ENCODE assay signal across 10 mouse cellular contexts in the genomic region with DNA sequence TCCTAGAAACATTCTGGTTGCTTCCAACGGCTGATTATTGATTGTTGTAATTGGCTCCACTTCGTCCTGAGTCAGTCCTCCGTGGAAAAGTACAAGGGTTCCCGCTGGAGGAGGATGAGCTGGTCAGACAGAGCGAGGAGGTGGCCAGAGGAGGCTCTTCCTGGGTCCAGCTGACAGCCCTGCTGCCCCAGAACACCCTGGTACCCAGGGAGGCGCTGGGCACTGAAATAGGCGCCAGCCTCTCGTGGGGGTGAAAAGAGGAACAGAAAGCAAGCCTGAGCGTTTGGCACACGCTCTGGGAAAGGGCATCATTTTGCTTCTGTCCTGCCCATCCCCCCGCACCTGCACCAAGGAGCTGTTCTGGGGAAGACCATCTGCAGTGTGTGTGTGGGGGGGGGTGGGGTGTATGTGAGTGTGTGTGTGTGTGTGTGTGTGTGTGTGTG. TPM values are rescaled to one million over a fixed set of nuclear protein-coding genes. Genes with fewer than 3 reads are reported as not detected.
DNase-seq lines count a peak whose midpoint lies in the region; ATAC-seq lines count a peak whose summit lies in the region.
"Had no signal": no experiment of that assay in that cellular context is flagged by ENCODE, and none has a peak within 500 bp of the region (broad histone marks: within the 10 kb centered on the region; RNA-seq: fewer than 3 reads in every experiment).

No protein-coding gene starts in this region.

- H3K36me3 ChIP-seq in heart, embryonic 12.5 days: no peaks in the 10 kb centered on the region
- H3K36me3 ChIP-seq in lung, embryonic 16.5 days (ENCODE audit: control insufficient read depth, insufficient read depth, low read length): no peaks in the 10 kb centered on the region
- H3K36me3 ChIP-seq in splenic B cell, adult 2 months (ENCODE audit: control insufficient read depth, insufficient read depth, low read length, poor library complexity, severe bottlenecking): no peaks in the 10 kb centered on the region; the same call in 1 of the 2 replicates
- H3K36me3 ChIP-seq: embryonic facial prominence, embryonic 15.5 days; hindbrain, embryonic 12.5 days had no signal

- no peaks in the 10 kb centered on the region for H3K27me3 ChIP-seq in heart, embryonic 12.5 days (replicated peaks)
- no peaks in the 10 kb centered on the region for H3K27me3 ChIP-seq in lung, embryonic 16.5 days (ENCODE audit: control insufficient read depth, insufficient read depth, low read depth, low read length)
- H3K27me3 ChIP-seq in splenic B cell, adult 2 months (ENCODE audit: control insufficient read depth, insufficient read depth, low read length, poor library complexity, severe bottlenecking): no peaks in the 10 kb centered on the region
- H3K27me3 ChIP-seq: embryonic facial prominence, embryonic 15.5 days; hindbrain, embryonic 12.5 days had no signal

- peaks cover 26% of the 10 kb centered on the region for H3K4me1 ChIP-seq in heart, embryonic 12.5 days (replicated peaks)
- H3K4me1 ChIP-seq in lung, embryonic 16.5 days (replicated peaks; ENCODE audit: control insufficient read depth, insufficient read depth, low read length): peaks cover 15% of the 10 kb centered on the region

- no peak overlapping the region for H3K27ac ChIP-seq in heart, embryonic 12.5 days (ENCODE audit: poor library complexity, severe bottlenecking)
- H3K27ac ChIP-seq in lung, embryonic 16.5 days (ENCODE audit: low read length): peak overlapping the region; percentile 63; the same call in 1 of the 2 replicates
- H3K27ac ChIP-seq: hindbrain, embryonic 12.5 days had no signal

- ATAC-seq in heart, embryonic 12.5 days (ENCODE audit: insufficient number of reproducible peaks, low FRiP score): no peak
- ATAC-seq in lung, embryonic 16.5 days (ENCODE audit: low read depth): no peak

- no peak overlapping the region for H3K4me2 ChIP-seq in heart, embryonic 12.5 days
- no peak overlapping the region for H3K4me2 ChIP-seq in lung, embryonic 16.5 days (ENCODE audit: low read depth, low read length)
- H3K4me2 ChIP-seq: embryonic facial prominence, embryonic 15.5 days; hindbrain, embryonic 12.5 days had no signal

- peak; percentile 52 to 68 for DNase-seq in heart, adult 18-20 months
- no peak for DNase-seq in lung, postnatal 25 days (ENCODE audit: low spot score)
- DNase-seq in kidney, postnatal 10 days: peak; percentile 48
- peak; percentile 84 for DNase-seq in splenic B cell, adult 2 months (ENCODE audit: low read depth, low spot score)
- no peak for DNase-seq in ovary, adult 18-20 months (ENCODE audit: low spot score)
- no peak for DNase-seq in frontal cortex, adult 2 months (ENCODE audit: extremely low spot score in 1 of 2, low spot score in 1 of 2)

- H3K4me3 ChIP-seq in heart, embryonic 12.5 days: no peak overlapping the region
- no peak overlapping the region for H3K4me3 ChIP-seq in lung, embryonic 16.5 days (ENCODE audit: low read length)
- H3K4me3 ChIP-seq: embryonic facial prominence, embryonic 15.5 days; hindbrain, embryonic 12.5 days had no signal

- H3K9me3 ChIP-seq in heart, embryonic 12.5 days (replicated peaks): no peaks in the 10 kb centered on the region
- no peaks in the 10 kb centered on the region for H3K9me3 ChIP-seq in lung, embryonic 16.5 days (ENCODE audit: control insufficient read depth, low read length)
- H3K9me3 ChIP-seq: embryonic facial prominence, embryonic 15.5 days; hindbrain, embryonic 12.5 days had no signal

- no peak overlapping the region for H3K9ac ChIP-seq in heart, embryonic 12.5 days
- H3K9ac ChIP-seq in lung, embryonic 16.5 days (ENCODE audit: low read length): 0 out of 2 replicates have a peak overlapping the region, but pooled peaks have one; percentile 16
- H3K9ac ChIP-seq: embryonic facial prominence, embryonic 15.5 days; hindbrain, embryonic 12.5 days had no signal

- WGBS in heart, embryonic 12.5 days: 81% methylated on average over 11 of the region's 11 CpGs
- 73% methylated on average over 11 of the region's 11 CpGs for WGBS in lung, embryonic 16.5 days

RNA-seq across cellular contexts. Expression of a gene that starts 14.6 kb away (rescaled TPM):
- 10 to 100 TPM; 77.1 to 83.0 TPM for total RNA-seq in heart, adult 18-20 months (2021)
- polyA plus RNA-seq in heart, embryonic 12.5 days (2016; fragmentation: Nextera tagmentation; extraction: Ambion mirVana): 113 and 117 TPM in 2 replicates
- polyA plus RNA-seq in lung, embryonic 16.5 days (2015; fragmentation: Nextera tagmentation; extraction: Ambion mirVana): 82.4 and 86.9 TPM in 2 replicates
- 916 and 954 TPM in 2 replicates for polyA plus RNA-seq in frontal cortex, adult 2 months (2012; rRNA removed)

RNA-seq across cellular contexts. Expression of a gene that starts 30.9 kb away (rescaled TPM):
- 10 to 100 TPM; 33.9 to 36.8 TPM for total RNA-seq in heart, adult 18-20 months (2021)
- 46.6 and 48.8 TPM in 2 replicates for polyA plus RNA-seq in heart, embryonic 12.5 days (2016; fragmentation: Nextera tagmentation; extraction: Ambion mirVana)
- 45.7 and 47.0 TPM in 2 replicates for polyA plus RNA-seq in lung, embryonic 16.5 days (2015; fragmentation: Nextera tagmentation; extraction: Ambion mirVana)
- polyA plus RNA-seq in frontal cortex, adult 2 months (2012; rRNA removed): 50.6 and 53.8 TPM in 2 replicates

RNA-seq across cellular contexts. Expression of a gene that starts 30.9 kb away (rescaled TPM):
- total RNA-seq in heart, adult 18-20 months (2021): 10 to 100 TPM; 19.7 to 26.3 TPM
- 40.2 and 41.3 TPM in 2 replicates for polyA plus RNA-seq in heart, embryonic 12.5 days (2016; fragmentation: Nextera tagmentation; extraction: Ambion mirVana)
- 50.2 and 50.7 TPM in 2 replicates for polyA plus RNA-seq in lung, embryonic 16.5 days (2015; fragmentation: Nextera tagmentation; extraction: Ambion mirVana)
- polyA plus RNA-seq in frontal cortex, adult 2 months (2012; rRNA removed): 54.7 and 55.0 TPM in 2 replicates

Comparison
In these comparisons a context has a peak if more than half of its experiments do, and no peak if none do; other contexts are left out.
1. DNase-seq: peak in heart, adult 18-20 months (2 of 2), kidney, postnatal 10 days (single experiment) and splenic B cell, adult 2 months (single experiment); none in lung, postnatal 25 days (single experiment), ovary, adult 18-20 months (single experiment) and frontal cortex, adult 2 months (0 of 2).